ENCODE assay signal across 13 mouse cellular contexts in the genomic region with DNA sequence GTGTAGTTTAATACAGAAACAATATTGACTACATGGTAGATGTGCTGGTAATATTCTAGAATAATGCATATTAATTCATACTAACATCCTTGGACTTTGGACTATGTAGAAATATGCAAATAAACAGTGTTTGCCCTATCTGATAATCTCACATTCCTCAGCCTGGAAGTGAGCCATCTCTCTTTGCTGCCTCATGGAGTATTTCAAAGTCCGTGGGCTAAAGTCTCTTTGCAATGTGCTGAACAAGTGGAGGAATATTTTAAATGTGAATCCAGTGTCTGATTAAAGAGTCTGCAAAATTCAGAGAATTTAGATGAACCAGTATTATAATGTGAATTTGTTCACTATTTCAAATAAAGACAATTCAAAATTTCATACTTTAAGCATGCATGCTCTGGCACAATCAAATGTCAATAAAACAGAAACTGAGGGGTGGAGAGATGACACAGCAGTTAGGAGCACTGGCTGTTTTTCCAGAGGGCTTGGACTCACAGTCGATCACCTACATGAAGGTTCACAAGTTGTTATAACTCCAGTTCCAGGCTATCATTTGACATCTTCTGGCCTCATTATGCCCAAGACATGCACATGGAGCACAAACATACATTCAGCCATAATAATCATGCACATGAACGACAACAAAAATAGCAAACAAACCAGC.
DNase-seq lines count a peak whose midpoint lies in the region; ATAC-seq and TF ChIP-seq lines count a peak whose summit lies in the region.
"Had no signal": no experiment of that assay in that cellular context is flagged by ENCODE, and none has a peak within 500 bp of the region (broad histone marks: within the 10 kb centered on the region; RNA-seq: fewer than 3 reads in every experiment).

No protein-coding gene starts in this region.

- H3K9me3 ChIP-seq in kidney, embryonic 15.5 days (replicated peaks), result no peaks in the 10 kb centered on the region
- no peaks in the 10 kb centered on the region for H3K9me3 ChIP-seq in lung, postnatal 0 days (ENCODE audit: low read length)
- no peaks in the 10 kb centered on the region for H3K9me3 ChIP-seq in intestine, embryonic 16.5 days (ENCODE audit: control insufficient read depth, low read length)
- no peaks in the 10 kb centered on the region for H3K9me3 ChIP-seq in liver, embryonic 13.5 days (replicated peaks)
- H3K9me3 ChIP-seq: heart, embryonic 15.5 days; limb, embryonic 13.5 days; midbrain, embryonic 10.5 days had no signal

- TF ChIP-seq CTCF in lung, postnatal 0 days (IDR thresholded peaks at IDR 0.05), result no peak

- no peak overlapping the region for H3K4me3 ChIP-seq in kidney, embryonic 15.5 days (replicated peaks)
- no peak overlapping the region for H3K4me3 ChIP-seq in lung, postnatal 0 days (ENCODE audit: low read depth, low read length)
- no peak overlapping the region for H3K4me3 ChIP-seq in intestine, embryonic 16.5 days (ENCODE audit: low read length)
- no peak overlapping the region for H3K4me3 ChIP-seq in liver, embryonic 13.5 days (replicated peaks)
- H3K4me3 ChIP-seq: heart, embryonic 15.5 days; limb, embryonic 13.5 days; midbrain, embryonic 10.5 days had no signal

- TF ChIP-seq EP300 in lung, postnatal 0 days (IDR thresholded peaks at IDR 0.05), result no peak

- DNase-seq in kidney, adult 11 months, result peak; percentile 58
- peak; percentile 14 for DNase-seq in lung, postnatal 0 days (ENCODE audit: low spot score)
- no peak for DNase-seq in lung, postnatal 10 days
- DNase-seq in liver, embryonic 13.5 days, result no peak
- no peak for DNase-seq in urinary bladder, adult 2 months (ENCODE audit: low spot score)
- DNase-seq: B cell, adult 2 months had no signal

- no peaks in the 10 kb centered on the region for H3K4me1 ChIP-seq in kidney, embryonic 15.5 days
- H3K4me1 ChIP-seq in lung, postnatal 0 days (ENCODE audit: insufficient read depth, low read depth, low read length), result no peaks in the 10 kb centered on the region
- H3K4me1 ChIP-seq in intestine, embryonic 16.5 days (ENCODE audit: control insufficient read depth, insufficient read depth, low read length), result no peaks in the 10 kb centered on the region
- H3K4me1 ChIP-seq in liver, embryonic 13.5 days (replicated peaks), result no peaks in the 10 kb centered on the region
- H3K4me1 ChIP-seq: heart, embryonic 15.5 days; limb, embryonic 13.5 days; midbrain, embryonic 10.5 days had no signal

- no peak overlapping the region for H3K27ac ChIP-seq in kidney, embryonic 15.5 days
- no peak overlapping the region for H3K27ac ChIP-seq in lung, postnatal 0 days (ENCODE audit: low read length)
- H3K27ac ChIP-seq in intestine, embryonic 16.5 days (ENCODE audit: low read length), result no peak overlapping the region
- H3K27ac ChIP-seq in liver, embryonic 13.5 days, result no peak overlapping the region
- H3K27ac ChIP-seq: heart, embryonic 15.5 days; limb, embryonic 13.5 days; midbrain, embryonic 10.5 days had no signal

- WGBS in kidney, embryonic 15.5 days, result 76% methylated on average over 3 of the region's 3 CpGs
- WGBS in lung, postnatal 0 days, result 52% methylated on average over 3 of the region's 3 CpGs
- WGBS in intestine, embryonic 16.5 days, result 63% methylated on average over 3 of the region's 3 CpGs
- WGBS in liver, embryonic 13.5 days (ENCODE audit: insufficient replicate concordance), result 51% methylated on average over 3 of the region's 3 CpGs

- H3K27me3 ChIP-seq in kidney, embryonic 15.5 days, result no peaks in the 10 kb centered on the region
- H3K27me3 ChIP-seq in lung, postnatal 0 days (replicated peaks; ENCODE audit: insufficient read depth, low read length), result no peaks in the 10 kb centered on the region
- no peaks in the 10 kb centered on the region for H3K27me3 ChIP-seq in intestine, embryonic 16.5 days (replicated peaks; ENCODE audit: control insufficient read depth, insufficient read depth, low read length)
- no peaks in the 10 kb centered on the region for H3K27me3 ChIP-seq in liver, embryonic 13.5 days
- H3K27me3 ChIP-seq: heart, embryonic 15.5 days; limb, embryonic 13.5 days had no signal

- H3K36me3 ChIP-seq in kidney, embryonic 15.5 days, result no peaks in the 10 kb centered on the region
- no peaks in the 10 kb centered on the region for H3K36me3 ChIP-seq in lung, postnatal 0 days (ENCODE audit: insufficient read depth, low read length)
- H3K36me3 ChIP-seq in intestine, embryonic 16.5 days (ENCODE audit: control insufficient read depth, insufficient read depth, low read length), result no peaks in the 10 kb centered on the region
- no peaks in the 10 kb centered on the region for H3K36me3 ChIP-seq in liver, embryonic 13.5 days
- H3K36me3 ChIP-seq: heart, embryonic 15.5 days; limb, embryonic 13.5 days; midbrain, embryonic 10.5 days had no signal

- no peak overlapping the region for H3K4me2 ChIP-seq in kidney, embryonic 15.5 days
- no peak overlapping the region for H3K4me2 ChIP-seq in lung, postnatal 0 days (replicated peaks; ENCODE audit: low read depth, low read length)
- H3K4me2 ChIP-seq in intestine, embryonic 16.5 days (ENCODE audit: low read depth, low read length), result no peak overlapping the region
- H3K4me2 ChIP-seq in liver, embryonic 13.5 days, result no peak overlapping the region
- H3K4me2 ChIP-seq: heart, embryonic 15.5 days; limb, embryonic 13.5 days had no signal

- no peak for ATAC-seq in kidney, embryonic 15.5 days (replicated peaks; ENCODE audit: low FRiP score)
- ATAC-seq in lung, postnatal 0 days, result no peak
- ATAC-seq in intestine, embryonic 16.5 days, result peak; percentile 97
- ATAC-seq in liver, embryonic 13.5 days (ENCODE audit: low read depth), result peak; percentile 65; the same call in 1 of the 2 replicates
- ATAC-seq in granulocyte monocyte progenitor cell, adult 5-6 weeks (replicated peaks; ENCODE audit: poor library complexity, severe bottlenecking), result no peak
- ATAC-seq: hindbrain, embryonic 16.5 days had no signal

- H3K9ac ChIP-seq in kidney, embryonic 15.5 days, result no peak overlapping the region
- H3K9ac ChIP-seq in lung, postnatal 0 days (replicated peaks; ENCODE audit: low read depth), result no peak overlapping the region
- H3K9ac ChIP-seq in intestine, embryonic 16.5 days (ENCODE audit: low read depth, low read length), result no peak overlapping the region
- no peak overlapping the region for H3K9ac ChIP-seq in liver, embryonic 13.5 days
- H3K9ac ChIP-seq: heart, embryonic 15.5 days; limb, embryonic 13.5 days had no signal

Comparison
In these comparisons a context has a peak if more than half of its experiments do, and no peak if none do; other contexts are left out.
1. DNase-seq: peak in kidney, adult 11 months (single experiment) and lung, postnatal 0 days (single experiment); none in lung, postnatal 10 days (single experiment), liver, embryonic 13.5 days (single experiment) and urinary bladder, adult 2 months (single experiment).
2. ATAC-seq: peak in intestine, embryonic 16.5 days (single experiment) and liver, embryonic 13.5 days (single experiment); none in kidney, embryonic 15.5 days (single experiment), lung, postnatal 0 days (single experiment) and granulocyte monocyte progenitor cell, adult 5-6 weeks (single experiment).